Mouse (Mus musculus): ENCODE results near the gene Zfp866. TPM values are rescaled to one million over a fixed set of nuclear protein-coding genes. Genes with fewer than 3 reads are reported as not detected.

Zfp866 gene
- polyA plus RNA-seq, 1 experiment from 2014 or later = 17.3 TPM

DNA sequence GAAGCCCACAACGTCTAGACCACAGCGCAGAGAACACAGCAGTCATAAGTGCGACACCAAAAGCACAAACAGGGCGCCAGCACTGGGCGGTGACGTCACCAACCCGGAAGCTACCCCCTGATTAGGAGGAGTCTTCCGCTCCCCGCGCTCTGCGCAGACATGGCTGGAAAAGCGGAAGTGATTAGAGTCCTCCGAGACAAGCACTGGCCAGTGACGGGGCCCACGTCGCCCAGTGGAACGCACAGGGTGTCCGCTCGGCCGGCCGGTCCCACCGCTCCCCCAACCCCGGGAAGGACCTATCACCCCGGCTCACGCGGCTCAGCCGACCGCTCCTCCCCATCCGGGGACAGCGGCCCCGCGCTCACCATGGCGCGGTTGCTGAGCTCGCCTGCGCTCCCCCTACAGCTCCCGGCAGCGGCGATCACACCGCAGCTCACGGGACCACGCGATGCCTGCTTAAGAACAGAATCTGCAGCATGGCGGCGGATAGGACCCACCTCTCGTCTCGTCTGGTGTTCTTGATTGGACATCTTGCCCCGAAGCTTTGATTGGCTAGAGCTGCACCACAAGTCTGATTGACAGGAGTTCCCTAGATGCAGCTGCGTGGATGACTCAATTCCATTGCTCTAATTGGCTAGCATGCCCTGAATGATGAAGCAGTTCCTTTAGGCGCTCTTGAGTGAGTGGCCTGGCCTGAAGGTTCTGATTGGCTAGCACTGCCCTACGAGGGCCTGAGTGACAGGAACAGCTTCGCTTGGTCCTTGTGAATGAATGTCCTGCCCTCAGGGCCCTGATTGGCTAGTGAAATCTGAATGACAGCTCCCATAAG lies 74.4 kb downstream of the Zfp866 start:
- WGBS = under 1% methylated on average over 49 of the region's 52 CpGs
- H3K4me2 ChIP-seq (ENCODE audit: low read length) = peak overlapping the region; percentile 69
- H3K9ac ChIP-seq (ENCODE audit: low read length) = peak overlapping the region; percentile 99
- peaks cover 7 to 14% of the 10 kb centered on the region in 2 experiments for H3K4me1 ChIP-seq (ENCODE audit: control insufficient read depth in 2 of 2, insufficient read depth in 2 of 2, low read length in 2 of 2)
- ATAC-seq (ENCODE audit: insufficient number of reproducible peaks, insufficient read depth, low FRiP score, low read depth) = peak; percentile 99
- H3K27me3 ChIP-seq (ENCODE audit: control insufficient read depth, insufficient read depth, low read length) = no peaks in the 10 kb centered on the region
- H3K4me3 ChIP-seq (ENCODE audit: control insufficient read depth in 1 of 2, insufficient read depth in 1 of 2, low read depth in 1 of 2, low read length in 2 of 2) = peak overlapping the region; percentile 95 to 98
- H3K9me3 ChIP-seq (ENCODE audit: control insufficient read depth, low read length) = no peaks in the 10 kb centered on the region
- peaks cover 18% of the 10 kb centered on the region for H3K36me3 ChIP-seq (ENCODE audit: control insufficient read depth, insufficient read depth, low read length)
- peak overlapping the region; percentile 100 for H3K27ac ChIP-seq (replicated peaks in 1 of 2; ENCODE audit: control insufficient read depth in 1 of 2, insufficient read depth in 1 of 2, low read depth in 2 of 2, low read length in 2 of 2)

DNA sequence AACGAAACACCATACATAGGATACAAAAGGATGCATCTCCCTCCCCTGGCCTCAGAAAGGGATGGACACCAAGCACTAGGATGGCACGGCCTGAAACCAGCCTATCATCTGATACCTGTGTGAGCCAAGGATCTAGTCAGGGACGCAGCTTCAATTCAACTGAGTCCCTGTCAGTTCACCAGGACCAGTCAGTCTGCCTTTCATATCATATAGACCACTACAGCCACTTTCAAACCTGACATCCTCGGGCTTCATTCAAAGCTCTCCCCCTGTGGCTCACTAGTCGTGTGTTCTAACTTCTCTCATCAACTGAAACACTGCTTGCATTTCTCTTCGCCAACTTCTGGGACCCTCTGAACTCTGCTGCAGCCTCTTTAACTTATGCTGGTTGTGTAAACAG lies 75.6 kb downstream of the Zfp866 start:
- H3K4me2 ChIP-seq (ENCODE audit: low read length) = peak overlapping the region; percentile 69
- peak overlapping the region; percentile 99 for H3K9ac ChIP-seq (ENCODE audit: low read length)
- no peak overlapping the region for H3K27ac ChIP-seq (replicated peaks in 1 of 2; ENCODE audit: control insufficient read depth in 1 of 2, insufficient read depth in 1 of 2, low read depth in 2 of 2, low read length in 2 of 2)
- H3K4me3 ChIP-seq (ENCODE audit: control insufficient read depth in 1 of 2, insufficient read depth in 1 of 2, low read depth in 1 of 2, low read length in 2 of 2) = peak overlapping the region in 1 of 2 experiments; percentile 95; a peak in 2 of 4 replicates
- H3K36me3 ChIP-seq (ENCODE audit: control insufficient read depth, insufficient read depth, low read length) = peaks cover 28% of the 10 kb centered on the region
- H3K27me3 ChIP-seq (ENCODE audit: control insufficient read depth, insufficient read depth, low read length) = no peaks in the 10 kb centered on the region
- peaks cover 7 to 14% of the 10 kb centered on the region in 2 experiments for H3K4me1 ChIP-seq (ENCODE audit: control insufficient read depth in 2 of 2, insufficient read depth in 2 of 2, low read length in 2 of 2)
- WGBS = 74% methylated on average over 6 of the region's 6 CpGs
- no peaks in the 10 kb centered on the region for H3K9me3 ChIP-seq (ENCODE audit: control insufficient read depth, low read length)
- ATAC-seq (ENCODE audit: insufficient number of reproducible peaks, insufficient read depth, low FRiP score, low read depth) = no peak

DNA sequence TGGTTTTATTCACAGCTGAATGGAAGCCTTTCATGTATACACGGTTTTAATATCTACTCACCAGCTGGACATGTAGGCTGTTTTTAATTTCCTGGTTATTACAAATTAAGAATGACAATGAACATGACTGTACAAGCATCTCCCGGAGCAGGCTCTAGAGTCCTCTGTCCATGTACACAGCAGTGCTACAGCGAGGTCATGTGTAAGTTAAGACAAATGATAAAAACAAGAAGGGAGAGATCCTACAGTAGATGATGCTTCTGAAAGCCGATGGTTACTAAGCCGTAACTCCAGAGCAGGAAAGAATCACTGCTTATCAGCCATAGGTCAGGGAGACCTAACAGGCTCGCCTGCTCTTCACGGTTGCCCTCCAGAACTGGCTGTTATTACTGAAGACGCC lies 77.5 kb downstream of the Zfp866 start:
- Histone ChIP-seq H3K4me2 (ENCODE audit: low read length) (no peak overlapping the region), H3K9me3 (ENCODE audit: control insufficient read depth, low read length) (no peaks in the 10 kb centered on the region), H3K9ac (ENCODE audit: low read length) (no peak overlapping the region), H3K36me3 (ENCODE audit: control insufficient read depth, insufficient read depth, low read length) (peaks cover 46% of the 10 kb centered on the region), H3K4me1 (ENCODE audit: control insufficient read depth in 2 of 2, insufficient read depth in 2 of 2, low read length in 2 of 2) (peaks cover 7 to 14% of the 10 kb centered on the region in 2 experiments), H3K27me3 (ENCODE audit: control insufficient read depth, insufficient read depth, low read length) (no peaks in the 10 kb centered on the region), H3K27ac (replicated peaks in 1 of 2; ENCODE audit: control insufficient read depth in 1 of 2, insufficient read depth in 1 of 2, low read depth in 2 of 2, low read length in 2 of 2) (no peak overlapping the region), H3K4me3 (ENCODE audit: control insufficient read depth in 1 of 2, insufficient read depth in 1 of 2, low read depth in 1 of 2, low read length in 2 of 2) (no peak overlapping the region)
- 77% methylated on average over 8 of the region's 8 CpGs for WGBS
- ATAC-seq (ENCODE audit: insufficient number of reproducible peaks, insufficient read depth, low FRiP score, low read depth) = no peak

Other genes starting within 250 kb of the Zfp866 start
- 14.1 and 15.7 TPM in 2 replicates for gene Zfp868, start 165.6 kb downstream of the Zfp866 start, polyA plus RNA-seq (2014; fragmentation: Nextera tagmentation; extraction: Ambion mirVana)
- 2.0 and 2.1 TPM in 2 replicates for gene Zfp964, start 136.7 kb downstream of the Zfp866 start, polyA plus RNA-seq (2014; fragmentation: Nextera tagmentation; extraction: Ambion mirVana)
- gene Zfp869, start 80.5 kb downstream of the Zfp866 start, polyA plus RNA-seq (2014; fragmentation: Nextera tagmentation; extraction: Ambion mirVana) = 19.9 and 20.8 TPM in 2 replicates
- 3.7 and 4.2 TPM in 2 replicates for gene Zfp963, start 41.2 kb downstream of the Zfp866 start, polyA plus RNA-seq (2014; fragmentation: Nextera tagmentation; extraction: Ambion mirVana)
- gene Gm20422, start 16.3 kb downstream of the Zfp866 start, polyA plus RNA-seq (2014; fragmentation: Nextera tagmentation; extraction: Ambion mirVana) = 0.98 TPM in 1 of 2 replicates, not detected in the other
- gene Atp13a1, start within 50 bp of the Zfp866 start, polyA plus RNA-seq (2014; fragmentation: Nextera tagmentation; extraction: Ambion mirVana) = 25.0 and 27.2 TPM in 2 replicates
- gene Gmip, start 17.5 kb upstream of the Zfp866 start, polyA plus RNA-seq (2014; fragmentation: Nextera tagmentation; extraction: Ambion mirVana) = 6.2 and 7.3 TPM in 2 replicates
- 0.19 and 0.24 TPM in 2 replicates for gene Lpar2, start 31.3 kb upstream of the Zfp866 start, polyA plus RNA-seq (2014; fragmentation: Nextera tagmentation; extraction: Ambion mirVana)
- gene Pbx4, start 41.3 kb upstream of the Zfp866 start, polyA plus RNA-seq (2014; fragmentation: Nextera tagmentation; extraction: Ambion mirVana) = 3.2 and 5.0 TPM in 2 replicates
- 0.30 and 0.42 TPM in 2 replicates for gene Cilp2, start 96.5 kb upstream of the Zfp866 start, polyA plus RNA-seq (2014; fragmentation: Nextera tagmentation; extraction: Ambion mirVana)
- 1.5 and 1.8 TPM in 2 replicates for gene Tssk6, start 111.0 kb upstream of the Zfp866 start, polyA plus RNA-seq (2014; fragmentation: Nextera tagmentation; extraction: Ambion mirVana)
- gene Ndufa13, start 111.4 kb upstream of the Zfp866 start, polyA plus RNA-seq (2014; fragmentation: Nextera tagmentation; extraction: Ambion mirVana) = 409 and 446 TPM in 2 replicates
- gene Yjefn3, start 111.5 kb upstream of the Zfp866 start, polyA plus RNA-seq (2014; fragmentation: Nextera tagmentation; extraction: Ambion mirVana) = 5.6 and 8.4 TPM in 2 replicates
- 52.2 and 53.3 TPM in 2 replicates for gene Gatad2a, start 205.2 kb upstream of the Zfp866 start, polyA plus RNA-seq (2014; fragmentation: Nextera tagmentation; extraction: Ambion mirVana)